Mouse (Mus musculus) Patski (cell line): ENCODE results near the gene Hist1h2af. TPM values are rescaled to one million over a fixed set of nuclear protein-coding genes. Genes with fewer than 3 reads are reported as not detected.

Experiments
- ATAC-seq: fragments of 100-300 bp; one replicate; pipeline ENCODE4 v1.8.0; 2021
- CTCF ChIA-PET: fragments of 350-600 bp; sonication (Branson Sonifier 250); formaldehyde crosslinking; loops from one replicate; lab custom pipeline; 2022; ENCODE audit warnings: inconsistent platforms; lab: Charles Lee
- POLR2A ChIA-PET: fragments of 350-600 bp; sonication (Branson Sonifier 250); formaldehyde crosslinking; loops from one replicate; lab custom pipeline; 2022; ENCODE audit warnings: antibody characterized with exemption, inconsistent platforms; lab: Charles Lee
- DNase-seq: peaks from one replicate; pipeline ENCODE4 v3.0.0-alpha.2; 2011; ENCODE audit warnings: low read depth, low spot score
- H3K27me3 ChIP-seq: fragments of 371-371 bp; one replicate; pipeline ENCODE4 v1.5.1; 2021
- CTCF ChIP-seq: fragments of 100-300 bp; IDR thresholded peaks from one replicate; pipeline ENCODE4 v1.5.1; 2021
- in situ Hi-C: fragments of 300-500 bp; cut with MboI; formaldehyde crosslinking; loops from 3 replicates; pipeline ENCODE4 v1.11.1; 2018; ENCODE audit warnings: low pct_unique_long_range_greater_than_20kb, mixed read lengths
- polyA plus RNA-seq: library from polyadenylated mRNA; unstranded; gene quantifications from one replicate; pipeline ENCODE4 v1.2.3, GENCODE M21; 2021

Gene Hist1h2af
- polyA plus RNA-seq, 1 experiment from 2014 or later = 1.3 TPM

GRCm38 (mm10) chr13:23524654-23525053 lies 9.1 kb upstream of the Hist1h2af start:
- TF ChIP-seq CTCF = peak; percentile 95
- ChIA-PET POLR2A (interaction anchor here (0.5 kb wide), 1 partner anchor 91 kb away, joined by 3 read pairs; no protein-coding TSS in a partner anchor), CTCF (interaction anchor here (0.7 to 2.8 kb wide), 10 partner anchors 23 to 99 kb away, joined by 3 to 21 read pairs (median 5); no protein-coding TSS in a partner anchor)
- H3K27me3 ChIP-seq = no peaks in the 10 kb centered on the region
- no peak for DNase-seq
- in situ Hi-C loops = loop anchor here (5.0 kb wide), 1 partner anchor 92 kb away; no protein-coding TSS in a partner anchor
- ATAC-seq = peak; percentile 46

- POLR2A ChIA-PET = interaction anchor here (1.7 kb wide), 1 partner anchor 93 kb away, joined by 5 read pairs; no protein-coding TSS in a partner anchor
- no peaks in the 10 kb centered on the region for H3K27me3 ChIP-seq
- no peak for TF ChIP-seq CTCF
- ATAC-seq (no peak), DNase-seq (no peak)
- in situ Hi-C loops = no loop called here
- CTCF ChIA-PET = interaction anchor here (0.7 to 2.8 kb wide), 7 partner anchors 8 to 101 kb away, joined by 3 to 20 read pairs (median 3); no protein-coding TSS in a partner anchor
These were observed 7.8 kb upstream of the Hist1h2af start for GRCm38 (mm10) chr13:23525901-23526300.

GRCm38 (mm10) chr13:23526312-23526711 lies 7.4 kb upstream of the Hist1h2af start:
- DNase-seq = no peak
- H3K27me3 ChIP-seq = no peaks in the 10 kb centered on the region
- no peak for TF ChIP-seq CTCF
- in situ Hi-C loops = no loop called here
- POLR2A ChIA-PET = interaction anchor here (1.7 kb wide), 1 partner anchor 94 kb away, joined by 5 read pairs; no protein-coding TSS in a partner anchor
- CTCF ChIA-PET = interaction anchor here (0.7 to 2.8 kb wide), 6 partner anchors 9 to 101 kb away, joined by 3 to 20 read pairs (median 3); no protein-coding TSS in a partner anchor
- peak; percentile 27 for ATAC-seq

GRCm38 (mm10) chr13:23529005-23529404 lies 4.7 kb upstream of the Hist1h2af start:
- ChIA-PET POLR2A (interaction anchor here (0.6 to 1.2 kb wide), 2 partner anchors 28 to 1818 kb away, joined by 3 to 4 read pairs; no protein-coding TSS in a partner anchor), CTCF (interaction anchor here (1.2 to 2.4 kb wide), 5 partner anchors 76 to 1485 kb away, joined by 3 to 8 read pairs (median 4); no protein-coding TSS in a partner anchor)
- DNase-seq (no peak), ATAC-seq (no peak)
- no peak for TF ChIP-seq CTCF
- H3K27me3 ChIP-seq = no peaks in the 10 kb centered on the region
- in situ Hi-C loops = no loop called here

GRCm38 (mm10) chr13:23529480-23530165 lies 4.1 kb upstream of the Hist1h2af start:
- ChIA-PET CTCF (interaction anchor here (0.7 to 1.4 kb wide), 5 partner anchors 80 to 1485 kb away, joined by 3 to 5 read pairs (median 3); no protein-coding TSS in a partner anchor), POLR2A (interaction anchor here (0.6 to 1.2 kb wide), 2 partner anchors 27 to 1819 kb away, joined by 3 to 4 read pairs; no protein-coding TSS in a partner anchor)
- DNase-seq (no peak), ATAC-seq (no peak)
- in situ Hi-C loops = loop anchor here (5.0 to 10.0 kb wide), 3 partner anchors 68 to 1815 kb away; partner anchors contain the start of genes Hist1h2ag, Hist1h2ai, Hist1h2bj and Hist1h2bl
- no peaks in the 10 kb centered on the region for H3K27me3 ChIP-seq
- TF ChIP-seq CTCF = no peak

- POLR2A ChIA-PET = interaction anchor here (1.2 kb wide), 1 partner anchor 26 kb away, joined by 3 read pairs; no protein-coding TSS in a partner anchor
These were observed 3.4 kb upstream of the Hist1h2af start for GRCm38 (mm10) chr13:23530181-23530900.

GRCm38 (mm10) chr13:23530901-23531875 lies 2.5 kb upstream of the Hist1h2af start, which contains the start of gene Hist1h4h:
Gene Hist1h4h (plus strand): TSS chr13:23531050.
- no peaks in the 10 kb centered on the region for H3K27me3 ChIP-seq
- CTCF ChIA-PET = no interaction called here
- POLR2A ChIA-PET = interaction anchor here (0.6 kb wide), 1 partner anchor 1793 kb away, joined by 3 read pairs; no protein-coding TSS in a partner anchor
- no peak for TF ChIP-seq CTCF
- DNase-seq (peak; percentile 92), ATAC-seq (peak; percentile 68)
- in situ Hi-C loops = loop anchor here (5.0 to 10.0 kb wide), 3 partner anchors 66 to 1816 kb away; partner anchors contain the start of genes Hist1h2ag, Hist1h2ai, Hist1h2bj and Hist1h2bl

More at GRCm38 (mm10) chr13:23530181-23530900, 3.4 kb upstream of the Hist1h2af start:
- in situ Hi-C loops = loop anchor here (5.0 to 10.0 kb wide), 3 partner anchors 67 to 1816 kb away; partner anchors contain the start of genes Hist1h2ag, Hist1h2ai, Hist1h2bj and Hist1h2bl
- peak; percentile 1 for ATAC-seq
- no peaks in the 10 kb centered on the region for H3K27me3 ChIP-seq
- DNase-seq = no peak
- CTCF ChIA-PET = interaction anchor here (0.7 to 1.4 kb wide), 4 partner anchors 80 to 1486 kb away, joined by 3 to 5 read pairs (median 4); no protein-coding TSS in a partner anchor
- no peak for TF ChIP-seq CTCF

GRCm38 (mm10) chr13:23532262-23533075 lies 1.2 kb upstream of the Hist1h2af start:
- no peaks in the 10 kb centered on the region for H3K27me3 ChIP-seq
- in situ Hi-C loops = loop anchor here (5.0 to 10.0 kb wide), 3 partner anchors 65 to 1818 kb away; partner anchors contain the start of genes Hist1h2ag, Hist1h2ai, Hist1h2bj and Hist1h2bl
- no peak for DNase-seq
- ChIA-PET CTCF (no interaction called here), POLR2A (interaction anchor here (0.6 kb wide), 1 partner anchor 1794 kb away, joined by 3 read pairs; no protein-coding TSS in a partner anchor)
- TF ChIP-seq CTCF = no peak
- no peak for ATAC-seq
